Mouse (Mus musculus): ENCODE measurements around the gene Tlx2. TPM values are rescaled to one million over a fixed set of nuclear protein-coding genes. Genes with fewer than 3 reads are reported as not detected.
A peak's percentile ranks its signal among the peaks of the same experiment; 100 is the strongest.

Gene Tlx2
- total RNA-seq, 2 experiments from 2014 or later, result not detected

DNA sequence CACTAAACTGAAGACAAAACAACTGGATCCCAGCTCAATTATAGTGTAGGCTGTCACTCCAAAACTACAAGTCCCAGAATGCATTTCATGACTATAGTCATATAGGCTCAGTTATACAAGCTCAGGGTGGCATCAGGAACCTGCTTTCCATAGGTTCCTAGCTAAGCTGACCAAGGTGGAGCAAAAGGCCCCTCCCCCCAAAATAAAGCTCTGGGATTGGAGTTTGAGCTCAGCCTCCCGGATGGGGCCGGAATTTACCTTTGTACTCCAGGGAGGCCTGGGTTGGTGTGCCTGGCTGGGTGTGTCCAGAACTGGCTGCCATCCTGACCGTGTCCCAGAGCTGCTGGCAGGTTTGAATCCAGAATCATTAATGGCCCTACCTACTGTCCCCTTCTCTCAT lies 12.3 kb downstream of the Tlx2 start, which contains the start of gene Dqx1:
Dqx1 (plus strand) TSS at position 55 of the 400 bp plus-strand sequence.
- peak in 1 of 2 experiments; percentile 40 for DNase-seq (ENCODE audit: low spot score in 2 of 2)

DNA sequence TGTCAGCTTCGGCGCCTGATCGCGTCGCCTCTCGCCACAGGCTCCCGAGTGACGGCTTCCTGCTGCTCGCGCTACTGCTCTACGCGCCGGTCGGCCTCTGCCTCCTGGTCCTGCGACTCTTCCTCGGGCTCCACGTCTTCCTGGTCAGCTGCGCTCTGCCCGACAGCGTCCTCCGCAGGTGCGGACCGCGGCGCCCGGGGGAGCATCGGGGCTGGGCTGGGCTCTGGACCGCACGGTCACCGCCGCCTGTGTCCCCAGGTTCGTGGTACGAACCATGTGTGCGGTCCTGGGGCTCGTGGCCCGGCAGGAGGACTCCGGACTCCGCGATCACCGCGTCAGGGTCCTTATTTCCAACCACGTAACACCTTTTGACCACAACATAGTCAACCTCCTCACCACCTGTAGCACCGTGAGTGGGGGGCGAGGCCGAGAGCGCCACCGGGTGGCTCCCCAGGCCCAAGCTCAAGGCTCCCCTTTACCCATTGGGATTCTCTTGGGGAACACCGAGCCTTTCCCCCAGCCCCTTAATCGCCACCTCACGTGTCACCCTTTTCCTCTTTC lies 15.1 kb downstream of the Tlx2 start, which contains the start of gene Htra2:
Htra2 (minus strand) TSS at position 403 of the 561 bp plus-strand sequence.
- peak in 1 of 2 experiments; percentile 25 for DNase-seq (ENCODE audit: low spot score in 2 of 2)

DNA sequence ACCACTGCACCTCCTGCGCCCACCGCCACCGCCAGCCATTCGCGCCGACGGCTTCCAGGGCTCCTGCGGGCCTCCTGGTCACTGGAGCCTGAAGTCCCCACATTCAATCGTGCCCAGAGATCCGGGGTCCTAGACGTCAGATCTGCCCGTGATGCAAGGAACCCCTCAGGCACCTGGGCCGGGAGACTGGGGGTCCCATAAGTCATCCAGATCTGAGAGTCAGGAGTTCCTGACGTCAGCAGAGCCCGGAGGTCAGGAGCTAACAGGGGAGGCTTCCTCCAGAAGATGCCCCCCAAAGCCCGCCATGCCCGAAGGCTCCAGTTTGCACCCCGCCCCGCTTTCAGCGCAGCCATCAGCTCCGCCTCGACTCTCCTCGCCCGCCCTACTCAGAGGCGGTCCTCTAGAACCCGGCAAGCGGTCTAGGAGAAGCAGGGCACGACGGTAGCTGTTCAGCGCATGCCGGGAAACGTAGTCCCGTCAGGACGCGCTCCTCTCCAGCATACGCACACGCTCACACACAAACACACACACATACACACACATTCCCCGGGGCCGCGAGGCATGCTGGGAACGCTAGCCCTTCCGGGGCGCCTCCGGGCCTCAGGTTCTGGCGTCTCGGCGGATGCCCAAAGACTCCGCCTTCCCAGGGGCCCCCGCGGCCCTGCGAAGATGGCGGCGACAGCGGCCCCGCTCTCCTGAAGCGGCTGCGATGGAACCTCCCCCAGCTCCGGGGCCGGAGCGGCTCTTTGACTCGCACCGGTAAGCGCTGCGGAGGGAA lies 15.8 kb downstream of the Tlx2 start, which contains the start of gene Aup1:
Aup1 (plus strand) TSS at position 448 of the 778 bp plus-strand sequence.
- DNase-seq (ENCODE audit: low spot score in 2 of 2), result peak; percentile 97 to 98

DNA sequence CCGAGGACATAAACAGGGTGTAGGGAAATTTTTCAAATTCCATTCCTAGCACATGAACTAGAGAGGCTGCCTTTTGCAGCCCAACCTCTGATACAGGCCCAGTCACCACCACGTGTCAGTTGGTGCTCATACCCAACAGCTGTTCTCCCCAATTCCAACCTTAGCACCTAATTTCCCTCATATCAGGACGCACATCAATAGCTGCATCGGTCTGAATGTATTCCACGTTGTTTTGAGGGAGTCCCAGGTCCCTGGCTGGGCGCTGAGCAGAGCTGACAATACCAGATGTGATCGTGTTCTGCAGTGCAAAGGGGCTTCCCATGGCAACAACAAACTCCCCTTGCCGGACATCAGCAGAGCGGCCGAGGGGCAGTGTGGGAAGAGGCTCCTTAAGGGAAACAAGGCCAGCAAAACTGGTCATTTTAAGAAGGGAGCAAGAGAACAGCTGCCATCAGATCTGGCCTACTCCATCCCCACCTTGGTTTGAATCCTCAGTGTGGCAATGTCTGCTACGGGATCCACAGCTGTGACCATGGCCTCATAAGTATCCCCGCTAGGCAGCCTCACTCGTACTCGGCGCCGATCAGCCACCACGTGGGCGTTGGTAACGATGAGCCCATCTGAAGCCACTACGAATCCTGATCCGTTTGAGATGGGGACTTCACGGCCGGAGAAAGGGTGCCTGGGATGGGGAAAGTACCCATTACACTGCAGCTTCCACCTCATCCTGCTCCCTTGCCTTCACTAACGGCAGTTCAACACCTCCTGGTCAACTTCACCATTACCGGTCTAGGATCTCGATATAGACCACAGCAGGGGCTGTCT lies 16.7 kb downstream of the Tlx2 start:
- DNase-seq (ENCODE audit: low spot score in 2 of 2), result peak; percentile 38 to 49

DNA sequence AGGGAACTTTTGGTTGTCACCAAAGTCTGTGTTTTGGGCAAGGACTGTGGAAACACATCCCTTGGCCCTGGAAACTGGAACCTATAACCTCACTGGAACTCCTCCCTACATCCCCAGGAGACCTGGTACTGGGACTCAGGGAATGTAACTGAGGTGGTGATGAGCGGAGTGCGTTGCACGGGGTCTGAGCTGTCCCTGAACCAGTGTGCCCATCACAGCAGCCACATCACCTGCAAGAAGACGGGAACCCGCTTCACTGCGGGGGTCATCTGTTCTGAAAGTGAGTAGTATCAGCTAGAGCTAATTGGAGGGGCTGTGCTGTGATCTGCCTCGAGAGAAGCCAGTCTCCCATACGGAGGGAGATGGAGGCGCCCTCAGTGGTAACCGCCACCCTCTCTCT lies 20.7 kb downstream of the Tlx2 start:
- DNase-seq (ENCODE audit: low spot score in 2 of 2), result no peak

DNA sequence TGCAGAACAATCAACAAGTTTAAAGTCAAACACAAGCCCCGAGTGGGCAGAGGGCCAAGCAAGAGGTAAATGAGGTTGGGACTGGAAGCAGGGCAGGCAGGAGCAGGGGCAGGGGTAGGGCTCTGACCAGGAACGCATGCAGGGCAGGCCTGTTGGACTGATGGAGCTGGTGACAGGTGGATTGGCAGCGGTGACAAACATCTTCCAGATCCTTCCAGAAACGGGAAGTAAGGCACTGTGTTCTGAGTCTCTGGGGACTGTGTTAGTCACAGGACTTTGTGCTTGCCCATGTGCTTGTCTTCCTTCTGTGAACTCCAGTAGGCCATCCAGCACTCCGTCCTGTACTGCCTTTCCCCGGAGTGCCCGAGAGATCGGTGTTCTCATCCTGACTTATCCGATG lies 25.4 kb downstream of the Tlx2 start:
- DNase-seq (ENCODE audit: low spot score in 2 of 2), result no peak

DNA sequence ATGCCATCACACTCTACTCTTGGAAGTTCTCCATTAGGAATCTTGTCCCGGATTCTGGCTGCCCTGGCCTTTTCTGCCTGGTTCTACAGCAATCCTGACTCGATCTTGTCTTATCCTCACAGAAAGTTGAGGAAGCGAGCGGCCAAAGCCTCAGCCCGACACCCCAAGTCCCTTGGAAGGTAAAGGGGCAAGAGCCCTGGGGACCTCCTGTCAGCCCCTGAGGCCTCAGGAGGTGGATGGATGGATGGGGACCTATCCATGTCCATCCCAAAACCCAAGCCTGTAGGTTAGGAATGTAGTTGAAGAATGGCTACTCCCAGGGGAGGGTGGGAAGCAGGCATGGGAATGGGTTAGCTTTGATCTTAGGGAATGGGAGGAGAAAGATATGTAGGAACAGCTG lies 26.1 kb downstream of the Tlx2 start:
- DNase-seq (ENCODE audit: low spot score in 2 of 2), result no peak

DNA sequence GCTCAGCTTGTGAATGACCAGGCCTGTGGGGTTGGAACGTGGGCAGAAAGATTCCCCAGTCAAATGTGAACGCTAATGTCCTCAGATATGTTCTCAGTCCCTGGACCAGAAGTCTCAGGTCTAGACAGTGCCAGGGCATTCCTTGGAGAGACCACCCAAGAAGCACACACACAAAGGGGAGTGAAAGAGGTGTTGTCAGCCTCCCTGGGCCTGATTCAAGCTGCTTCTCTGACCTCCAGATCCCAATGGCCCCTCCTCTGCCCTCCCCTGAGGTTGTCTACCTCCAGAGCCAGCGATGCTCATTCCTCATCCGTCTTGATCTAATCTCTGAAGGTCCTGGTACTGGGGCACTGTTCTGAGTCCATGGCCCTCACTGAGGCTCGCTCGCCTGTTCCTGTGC lies 26.5 kb downstream of the Tlx2 start:
- no peak for DNase-seq (ENCODE audit: low spot score in 2 of 2)

DNA sequence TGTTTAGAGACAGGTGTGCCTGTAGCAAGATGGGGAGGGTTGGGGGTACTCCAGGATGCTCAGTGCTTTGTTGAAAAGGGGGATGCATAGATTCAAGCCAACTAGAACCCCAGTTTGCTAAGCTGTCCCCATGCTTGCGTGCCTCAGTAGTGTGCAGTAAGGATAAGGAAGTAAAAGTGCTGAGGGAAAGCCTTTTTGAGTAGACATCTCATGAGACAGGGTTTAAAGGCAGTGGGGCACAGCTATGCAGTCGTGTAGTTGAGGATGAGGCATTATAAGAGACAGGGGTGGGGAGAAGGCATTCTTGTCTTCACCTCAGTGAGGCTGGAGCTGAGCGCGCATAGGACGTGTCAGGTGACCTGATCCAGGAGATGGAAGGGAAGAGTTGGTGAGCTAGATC lies 29.5 kb downstream of the Tlx2 start:
- no peak for DNase-seq (ENCODE audit: low spot score in 2 of 2)

DNA sequence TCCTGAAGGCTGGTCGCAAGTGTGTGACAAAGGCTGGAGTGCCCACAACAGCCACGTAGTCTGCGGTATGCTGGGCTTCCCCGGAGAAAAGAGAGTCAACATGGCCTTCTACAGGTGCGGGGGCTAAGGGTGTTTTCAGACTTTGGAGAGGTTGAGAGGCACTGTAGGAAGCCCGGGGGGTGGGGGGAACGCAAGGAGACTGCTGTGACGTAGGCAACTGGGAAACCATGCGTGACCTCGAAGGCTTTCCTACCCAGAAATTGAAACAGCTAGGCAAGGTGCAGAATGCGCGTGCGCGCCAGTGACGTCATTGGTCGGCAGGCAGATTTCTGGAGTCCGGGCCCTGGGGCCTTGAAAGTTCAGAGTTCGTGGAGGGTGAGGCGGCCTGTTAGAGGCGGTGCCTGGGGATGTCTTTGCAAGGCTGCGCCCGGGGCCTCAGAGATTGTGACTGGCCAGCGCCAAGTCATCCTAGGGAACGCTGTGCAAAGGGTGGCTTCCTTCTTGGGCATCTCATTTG lies 31.5 kb downstream of the Tlx2 start:
- peak; percentile 84 to 93 for DNase-seq (ENCODE audit: low spot score in 2 of 2)

DNA sequence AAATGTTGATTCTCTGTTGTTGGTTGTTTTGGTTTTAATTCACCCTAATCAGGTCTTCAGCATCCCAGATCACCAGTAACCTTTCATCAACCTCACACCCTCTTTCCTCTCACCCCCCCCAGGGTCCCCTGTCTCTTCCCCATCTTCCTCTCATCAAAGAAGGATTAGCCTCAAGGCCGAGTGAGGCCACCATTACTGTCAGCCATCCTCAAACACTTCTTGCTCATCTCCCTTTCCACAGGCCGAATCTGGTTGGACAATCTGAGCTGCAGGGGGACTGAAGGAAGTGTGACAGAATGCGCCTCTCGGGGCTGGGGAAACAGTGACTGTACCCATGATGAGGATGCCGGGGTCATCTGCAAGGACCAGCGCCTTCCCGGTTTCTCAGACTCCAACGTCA lies 32.9 kb downstream of the Tlx2 start:
- no peak for DNase-seq (ENCODE audit: low spot score in 2 of 2)

DNA sequence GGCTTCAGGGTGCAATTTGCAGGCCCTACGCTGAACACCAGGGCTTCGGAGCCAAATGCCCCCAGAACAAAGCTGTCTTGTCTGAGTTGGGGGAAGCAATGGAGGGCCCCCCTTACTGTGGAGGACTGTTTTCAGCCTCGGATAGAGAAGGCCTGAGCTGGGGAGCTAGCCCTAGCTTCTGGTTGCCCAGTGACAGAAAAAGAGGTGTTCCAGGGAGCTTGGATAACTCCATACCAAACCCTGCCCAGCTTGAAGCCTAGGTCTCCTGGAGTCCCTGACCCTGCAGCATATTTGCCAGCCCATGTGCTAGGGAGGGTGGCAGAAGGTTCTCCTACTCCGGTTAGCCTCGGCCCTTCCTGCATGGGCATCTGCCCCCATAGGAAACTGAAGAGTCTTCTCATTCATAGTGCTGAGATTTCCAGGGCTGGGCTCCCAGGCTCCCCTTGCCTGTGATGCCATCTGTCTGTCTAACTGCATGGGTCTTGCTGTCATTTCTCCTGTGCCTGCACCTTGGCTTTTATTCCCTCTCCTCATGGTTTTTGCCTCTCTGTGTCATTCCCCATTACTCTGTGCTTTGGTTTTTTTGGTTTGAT lies 35.5 kb downstream of the Tlx2 start:
- DNase-seq (ENCODE audit: low spot score in 2 of 2), result no peak

DNA sequence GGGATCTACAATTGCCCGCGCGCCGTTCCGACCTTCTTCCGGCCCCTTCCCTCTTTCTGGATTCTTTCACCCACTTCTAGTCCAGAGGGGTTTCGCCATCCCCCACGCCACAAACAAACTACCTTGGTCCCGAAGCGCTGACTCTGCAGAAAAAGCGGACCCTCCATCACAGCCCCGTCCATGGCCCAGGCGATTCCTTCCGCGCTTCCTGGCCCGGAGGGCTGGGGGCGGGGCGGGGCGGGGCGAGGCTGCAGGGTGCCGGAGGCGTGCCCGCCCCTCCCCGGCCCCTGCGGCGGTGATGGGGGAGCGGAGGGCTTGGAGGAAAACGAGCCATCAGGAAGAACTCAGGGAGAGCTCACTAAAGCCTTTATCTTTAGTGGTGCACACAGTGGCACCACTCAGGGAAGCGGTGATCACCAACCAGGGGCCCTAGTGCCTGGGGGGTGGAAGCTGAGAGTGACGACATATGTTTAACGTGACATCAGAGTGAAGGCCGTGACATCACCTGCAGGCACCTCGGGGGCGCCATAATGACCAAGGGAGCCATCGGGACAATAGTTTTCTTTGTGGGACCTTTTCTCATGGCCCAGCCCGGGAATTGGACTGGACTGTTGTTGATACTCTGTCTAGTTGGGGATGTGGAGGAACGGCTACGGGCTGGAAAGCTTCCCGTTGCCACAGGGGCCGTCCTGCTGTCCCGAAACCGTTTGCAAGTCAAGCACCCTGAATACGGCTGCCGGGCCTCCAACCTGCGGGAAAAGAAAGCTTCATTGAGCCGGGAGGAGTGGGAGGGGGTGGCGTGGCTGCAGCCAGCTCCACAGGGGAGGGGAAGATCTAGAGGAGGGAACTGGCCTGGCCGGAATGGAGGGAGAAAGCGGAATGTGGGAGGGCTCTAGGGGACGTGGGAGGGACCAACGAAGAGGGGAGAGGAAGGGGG lies 36.6 kb downstream of the Tlx2 start, which contains the start of the genes Dok1 and Loxl3:
Dok1 (minus strand) TSS at position 223 of the 937 bp plus-strand sequence.
Loxl3 (plus strand) TSS at position 925 of the 937 bp plus-strand sequence.
- no peak for DNase-seq (ENCODE audit: low spot score in 2 of 2)

DNA sequence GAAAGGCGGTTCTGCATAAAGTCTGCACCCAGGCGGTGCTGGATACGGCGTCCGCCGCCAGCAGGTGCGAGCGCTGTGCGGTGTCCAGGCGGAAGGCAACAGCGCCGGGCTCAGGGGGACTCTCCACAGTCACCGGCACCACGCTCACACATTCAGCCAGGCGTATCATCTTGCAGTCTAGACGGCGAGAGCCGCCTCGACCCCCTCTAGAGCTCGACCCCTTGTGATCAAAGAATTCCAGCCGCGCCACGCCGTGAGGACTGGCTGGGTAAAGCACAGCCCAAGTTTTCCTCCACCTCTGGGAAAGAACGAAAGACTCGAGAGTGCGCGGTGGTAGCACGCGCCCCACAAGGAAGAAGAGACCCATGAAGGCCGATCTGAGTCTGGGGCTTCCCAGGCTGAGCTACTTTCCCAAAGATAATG lies 37.3 kb downstream of the Tlx2 start:
- peak in 1 of 2 experiments; percentile 18 for DNase-seq (ENCODE audit: low spot score in 2 of 2)

DNA sequence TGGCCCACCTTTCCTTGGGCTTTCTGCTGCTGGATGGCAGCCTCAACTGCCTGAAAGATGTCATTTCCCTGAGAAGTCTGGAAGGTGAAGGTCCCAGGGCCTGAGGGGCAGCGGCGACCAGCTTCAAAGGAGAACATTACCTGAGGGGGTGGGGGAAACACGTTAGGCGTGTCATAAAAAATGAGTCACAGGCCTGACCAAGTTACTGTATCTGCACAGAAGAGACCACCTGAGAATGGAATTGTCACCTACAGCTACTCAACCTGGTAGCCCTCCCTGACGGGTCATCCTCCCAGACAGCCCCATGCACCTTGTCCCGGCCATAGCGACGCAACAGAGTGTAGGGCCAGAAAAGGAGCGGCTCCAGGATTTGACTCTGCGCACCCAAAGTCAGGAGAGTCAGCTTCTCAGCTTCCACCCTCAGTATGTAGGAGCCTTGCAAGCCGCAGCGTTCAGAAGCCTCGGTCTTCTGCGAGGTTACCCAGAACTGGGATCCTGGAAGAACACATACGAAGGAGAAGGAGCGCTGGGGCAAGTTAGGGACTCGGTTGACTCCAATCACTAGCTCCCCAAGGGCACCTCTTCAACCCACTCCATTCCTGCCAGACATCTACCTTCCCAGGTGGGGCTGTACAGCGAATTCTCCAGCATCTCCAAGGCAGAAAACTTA lies 38.0 kb downstream of the Tlx2 start:
- DNase-seq (ENCODE audit: low spot score in 2 of 2), result no peak

DNA sequence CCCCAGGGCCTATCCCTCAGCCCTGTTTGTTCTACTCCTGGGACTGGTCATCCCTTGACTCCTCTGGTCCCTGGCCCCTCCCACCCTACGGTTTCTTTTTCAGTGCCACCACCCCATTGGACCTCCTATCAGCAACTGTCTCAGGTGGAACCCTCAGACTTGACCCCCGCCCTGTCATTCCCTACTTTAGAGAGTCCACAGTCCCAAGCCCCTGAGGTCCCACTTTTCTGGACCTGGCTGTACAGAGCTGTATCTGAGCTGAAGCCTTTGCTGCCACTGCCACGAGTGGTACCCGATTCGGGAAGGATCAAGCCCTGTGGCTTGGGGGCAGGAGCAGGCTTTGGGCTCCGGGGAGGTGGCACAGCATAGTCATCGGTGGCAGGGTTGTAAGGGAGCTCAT lies 39.0 kb downstream of the Tlx2 start:
- DNase-seq (ENCODE audit: low spot score in 2 of 2), result no peak

DNA sequence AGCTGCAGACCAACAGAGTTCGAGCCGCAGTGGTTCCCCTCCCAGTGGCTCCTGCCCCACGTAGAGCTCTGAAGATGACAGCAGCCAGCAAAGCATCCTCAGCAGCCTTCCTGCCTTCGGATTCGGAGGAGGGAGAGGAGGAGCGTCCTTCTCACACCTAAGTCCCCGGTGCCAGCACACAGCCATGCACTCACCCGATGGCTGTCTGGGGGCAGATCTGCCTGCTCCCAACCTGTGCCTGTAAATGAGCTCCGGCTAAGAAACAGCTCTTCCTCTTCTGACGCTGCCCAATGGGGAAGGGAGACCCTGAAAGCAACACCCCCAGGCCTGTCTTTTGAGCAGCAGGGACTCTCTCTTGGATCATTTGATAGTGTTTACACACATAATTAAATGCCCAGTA lies 40.3 kb downstream of the Tlx2 start:
- no peak for DNase-seq (ENCODE audit: low spot score in 2 of 2)

DNA sequence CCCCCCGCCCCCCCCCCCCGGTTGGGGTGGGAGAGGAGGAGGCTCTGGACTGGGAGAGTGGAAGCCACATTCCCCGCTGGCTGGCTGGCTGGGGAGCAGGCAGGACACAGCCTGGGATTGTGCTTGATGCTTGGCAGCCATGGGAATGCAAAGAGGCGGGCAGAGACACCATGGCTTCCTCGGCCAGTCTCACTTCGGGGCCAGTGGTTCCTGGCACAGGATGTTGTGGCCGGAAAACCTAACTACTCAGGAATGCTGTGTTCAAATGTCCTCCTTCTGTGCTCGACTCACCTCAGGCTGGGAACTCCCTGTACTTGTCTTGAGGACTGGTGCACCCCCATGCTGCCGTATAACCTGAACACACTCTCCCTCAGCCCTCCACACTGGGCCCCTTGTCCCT lies 42.4 kb downstream of the Tlx2 start:
- no peak for DNase-seq (ENCODE audit: low spot score in 2 of 2)

DNA sequence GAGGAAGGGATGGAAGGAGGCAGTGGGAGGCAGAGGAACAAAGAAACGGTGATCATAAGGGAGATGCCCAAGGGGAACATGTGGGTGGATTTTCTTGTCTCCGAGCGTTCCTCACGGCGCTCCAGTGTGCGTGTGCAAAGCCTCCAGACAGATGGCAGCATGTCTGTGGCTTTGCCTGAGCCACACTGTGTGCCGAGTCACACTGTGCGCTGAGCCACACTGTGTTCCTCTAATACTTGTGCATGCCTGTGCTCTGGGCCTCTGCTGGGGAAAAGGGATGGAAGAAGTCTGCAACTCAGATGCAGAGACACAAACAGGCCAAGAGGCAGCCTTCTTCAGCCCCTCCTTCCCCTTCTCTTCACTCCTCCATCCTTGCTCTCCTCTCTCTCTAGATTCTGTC lies 42.8 kb downstream of the Tlx2 start:
- DNase-seq (ENCODE audit: low spot score in 2 of 2), result no peak
